10 mouse cellular contexts compared by ENCODE assay signal in the genomic region with DNA sequence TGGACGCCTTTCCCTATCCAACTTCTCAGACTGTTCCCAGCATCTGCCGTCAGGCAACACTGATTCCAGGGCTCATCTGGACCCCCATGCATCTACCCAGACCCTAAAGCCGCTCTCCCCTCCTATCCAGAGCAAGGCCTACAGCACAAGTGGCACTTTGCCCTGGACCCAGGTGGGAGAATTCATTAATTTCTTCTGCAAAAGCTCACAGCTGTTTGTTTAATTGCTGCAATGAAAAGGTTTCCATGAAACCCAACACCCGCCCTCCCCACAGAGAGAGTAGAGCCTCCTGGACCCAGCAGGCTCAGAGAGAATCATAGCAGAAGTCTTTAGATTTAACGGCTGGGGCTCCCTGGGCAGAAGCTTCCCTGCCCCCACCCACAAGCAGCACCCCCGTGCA. TPM values are rescaled to one million over a fixed set of nuclear protein-coding genes. Genes with fewer than 3 reads are reported as not detected.
A peak's percentile ranks its signal among the peaks of the same experiment; 100 is the strongest.
DNase-seq lines count a peak whose midpoint lies in the region; ATAC-seq and TF ChIP-seq lines count a peak whose summit lies in the region.
"Had no signal": no experiment of that assay in that cellular context is flagged by ENCODE, and none has a peak within 500 bp of the region (broad histone marks: within the 10 kb centered on the region; RNA-seq: fewer than 3 reads in every experiment).

No protein-coding gene starts in this region.

- WGBS in forebrain, embryonic 10.5 days, result 54% methylated on average over 6 of the region's 6 CpGs
- 46% methylated on average over 6 of the region's 6 CpGs for WGBS in hindbrain, embryonic 13.5 days
- 46% methylated on average over 6 of the region's 6 CpGs for WGBS in midbrain, postnatal 0 days
- WGBS in lung, postnatal 0 days, result 67% methylated on average over 6 of the region's 6 CpGs

- no peaks in the 10 kb centered on the region for H3K27me3 ChIP-seq in forebrain, embryonic 10.5 days (ENCODE audit: poor library complexity, severe bottlenecking)
- H3K27me3 ChIP-seq in hindbrain, embryonic 13.5 days, result no peaks in the 10 kb centered on the region
- no peaks in the 10 kb centered on the region for H3K27me3 ChIP-seq in midbrain, postnatal 0 days (ENCODE audit: insufficient read depth, low read length)
- no peaks in the 10 kb centered on the region for H3K27me3 ChIP-seq in lung, postnatal 0 days (replicated peaks; ENCODE audit: insufficient read depth, low read length)
- H3K27me3 ChIP-seq: heart, embryonic 13.5 days had no signal

- no peaks in the 10 kb centered on the region for H3K9me3 ChIP-seq in forebrain, embryonic 10.5 days
- no peaks in the 10 kb centered on the region for H3K9me3 ChIP-seq in hindbrain, embryonic 13.5 days
- H3K9me3 ChIP-seq in midbrain, postnatal 0 days (ENCODE audit: low read length), result no peaks in the 10 kb centered on the region
- H3K9me3 ChIP-seq in lung, postnatal 0 days (ENCODE audit: low read length), result no peaks in the 10 kb centered on the region
- H3K9me3 ChIP-seq: heart, embryonic 13.5 days had no signal

- H3K4me2 ChIP-seq in hindbrain, embryonic 13.5 days, result peak overlapping the region; percentile 74
- 0 out of 2 replicates have a peak overlapping the region, but pooled peaks have one; percentile 6 for H3K4me2 ChIP-seq in midbrain, postnatal 0 days (ENCODE audit: low read depth, low read length, poor library complexity, severe bottlenecking)
- H3K4me2 ChIP-seq in lung, postnatal 0 days (replicated peaks; ENCODE audit: low read depth, low read length), result no peak overlapping the region
- H3K4me2 ChIP-seq: heart, embryonic 13.5 days had no signal

- 0 out of 2 replicates have a peak overlapping the region, but pooled peaks have one; percentile 6 for H3K4me3 ChIP-seq in forebrain, embryonic 10.5 days
- H3K4me3 ChIP-seq in hindbrain, embryonic 13.5 days, result peak overlapping the region; percentile 96; the same call in 1 of the 2 replicates
- H3K4me3 ChIP-seq in midbrain, postnatal 0 days (ENCODE audit: low read depth, low read length), result no peak overlapping the region
- H3K4me3 ChIP-seq in lung, postnatal 0 days (ENCODE audit: low read depth, low read length), result no peak overlapping the region
- H3K4me3 ChIP-seq: heart, embryonic 13.5 days had no signal

- H3K9ac ChIP-seq in hindbrain, embryonic 13.5 days, result peak overlapping the region; percentile 98
- no peak overlapping the region for H3K9ac ChIP-seq in midbrain, postnatal 0 days (replicated peaks; ENCODE audit: low read length, poor library complexity, severe bottlenecking)
- no peak overlapping the region for H3K9ac ChIP-seq in lung, postnatal 0 days (replicated peaks; ENCODE audit: low read depth)
- H3K9ac ChIP-seq: heart, embryonic 13.5 days had no signal

- H3K36me3 ChIP-seq in forebrain, embryonic 10.5 days (replicated peaks), result peaks cover 11% of the 10 kb centered on the region; the same call in 1 of the 2 replicates
- H3K36me3 ChIP-seq in hindbrain, embryonic 13.5 days, result no peaks in the 10 kb centered on the region
- H3K36me3 ChIP-seq in midbrain, postnatal 0 days (ENCODE audit: insufficient read depth, low read length), result no peaks in the 10 kb centered on the region
- H3K36me3 ChIP-seq in lung, postnatal 0 days (ENCODE audit: insufficient read depth, low read length), result no peaks in the 10 kb centered on the region
- H3K36me3 ChIP-seq: heart, embryonic 13.5 days had no signal

- H3K27ac ChIP-seq in forebrain, embryonic 10.5 days, result peak overlapping the region; percentile 69; the same call in 1 of the 2 replicates
- H3K27ac ChIP-seq in hindbrain, embryonic 13.5 days, result peak overlapping the region; percentile 95; the same call in 1 of the 2 replicates
- H3K27ac ChIP-seq in midbrain, postnatal 0 days (ENCODE audit: low read depth, low read length), result no peak overlapping the region
- H3K27ac ChIP-seq in lung, postnatal 0 days (ENCODE audit: low read length), result no peak overlapping the region
- H3K27ac ChIP-seq: heart, embryonic 13.5 days had no signal

- intact Hi-C loops in left cerebral cortex, postnatal 4 days (cut with DNase I), result loop anchor here (10.0 kb wide), 1 partner anchor 380 kb away; no protein-coding TSS in a partner anchor

- DNase-seq in left cerebral cortex, postnatal 4 days, result peak; percentile 65
- no peak for DNase-seq in left cerebral cortex, adult 9 months (ENCODE audit: low spot score in 2 of 2)
- DNase-seq in forebrain, embryonic 10.5 days (ENCODE audit: extremely low spot score, low spot score), result no peak
- DNase-seq in midbrain, postnatal 0 days (ENCODE audit: low spot score), result peak; percentile 56
- no peak for DNase-seq in lung, postnatal 14 days
- DNase-seq in layer of hippocampus, adult 18-20 months (ENCODE audit: low spot score in 2 of 2), result no peak
- no peak for DNase-seq in lung, postnatal 0 days (ENCODE audit: low spot score)

- peaks cover 66% of the 10 kb centered on the region for H3K4me1 ChIP-seq in forebrain, embryonic 10.5 days
- H3K4me1 ChIP-seq in hindbrain, embryonic 13.5 days (replicated peaks), result peaks cover 84% of the 10 kb centered on the region
- peaks cover 28% of the 10 kb centered on the region; the same call in 1 of the 2 replicates for H3K4me1 ChIP-seq in midbrain, postnatal 0 days (ENCODE audit: insufficient read depth, low read length)
- H3K4me1 ChIP-seq in lung, postnatal 0 days (ENCODE audit: insufficient read depth, low read depth, low read length), result peaks cover 10% of the 10 kb centered on the region; the same call in 1 of the 2 replicates

- ATAC-seq in hindbrain, embryonic 13.5 days (ENCODE audit: low FRiP score), result no peak
- no peak for ATAC-seq in midbrain, postnatal 0 days (ENCODE audit: low FRiP score)
- no peak for ATAC-seq in lung, postnatal 0 days
- ATAC-seq: intestine, postnatal 0 days had no signal

- no peak for TF ChIP-seq EP300 in lung, postnatal 0 days (IDR thresholded peaks at IDR 0.05)

- no peak for TF ChIP-seq CTCF in midbrain, postnatal 0 days (IDR thresholded peaks at IDR 0.05)
- TF ChIP-seq CTCF in lung, postnatal 0 days (IDR thresholded peaks at IDR 0.05), result no peak

RNA-seq across cellular contexts. Expression of gene Ankrd13b, which starts 4.2 kb away (rescaled TPM):
- 100 to 1,000 TPM; 216 to 217 TPM for total RNA-seq in left cerebral cortex, postnatal 4 days (2021)
- polyA plus RNA-seq in forebrain, embryonic 10.5 days (2016; fragmentation: Nextera tagmentation; extraction: Ambion mirVana), result 9.2 and 9.4 TPM in 2 replicates
- polyA plus RNA-seq in hindbrain, embryonic 13.5 days (2015; fragmentation: Nextera tagmentation; extraction: Ambion mirVana), result 29.4 and 31.0 TPM in 2 replicates
- 70.3 and 75.5 TPM in 2 replicates for total RNA-seq in midbrain, postnatal 0 days (2014; rRNA removed)
- 41.5 and 43.6 TPM in 2 replicates for polyA plus RNA-seq in midbrain, postnatal 0 days (2015; fragmentation: Nextera tagmentation; extraction: Ambion mirVana)
- total RNA-seq in layer of hippocampus, adult 18-20 months (2021), result 10 to 100 TPM; 79.4 to 82.3 TPM
- 1.9 and 2.2 TPM in 2 replicates for polyA plus RNA-seq in lung, postnatal 0 days (2015; fragmentation: Nextera tagmentation; extraction: Ambion mirVana)

RNA-seq across cellular contexts. Expression of gene Git1, which starts 8.1 kb away (rescaled TPM):
- total RNA-seq in left cerebral cortex, postnatal 4 days (2021), result 100 to 1,000 TPM; 150 to 151 TPM
- polyA plus RNA-seq in forebrain, embryonic 10.5 days (2016; fragmentation: Nextera tagmentation; extraction: Ambion mirVana), result 12.2 and 12.8 TPM in 2 replicates
- 14.3 and 15.1 TPM in 2 replicates for polyA plus RNA-seq in hindbrain, embryonic 13.5 days (2015; fragmentation: Nextera tagmentation; extraction: Ambion mirVana)
- total RNA-seq in midbrain, postnatal 0 days (2014; rRNA removed), result 111 and 143 TPM in 2 replicates
- polyA plus RNA-seq in midbrain, postnatal 0 days (2015; fragmentation: Nextera tagmentation; extraction: Ambion mirVana), result 18.5 and 19.6 TPM in 2 replicates
- 100 to 1,000 TPM; 304 to 343 TPM for total RNA-seq in layer of hippocampus, adult 18-20 months (2021)
- polyA plus RNA-seq in lung, postnatal 0 days (2015; fragmentation: Nextera tagmentation; extraction: Ambion mirVana), result 12.3 and 12.6 TPM in 2 replicates

RNA-seq across cellular contexts. Expression of gene Coro6, which starts 23.0 kb away (rescaled TPM):
- 1 to 10 TPM; 2.2 to 3.7 TPM for total RNA-seq in left cerebral cortex, postnatal 4 days (2021)
- 0.07 and 0.21 TPM in 2 replicates for polyA plus RNA-seq in forebrain, embryonic 10.5 days (2016; fragmentation: Nextera tagmentation; extraction: Ambion mirVana)
- 0.12 and 0.19 TPM in 2 replicates for polyA plus RNA-seq in hindbrain, embryonic 13.5 days (2015; fragmentation: Nextera tagmentation; extraction: Ambion mirVana)
- total RNA-seq in midbrain, postnatal 0 days (2014; rRNA removed), result 1.1 and 2.2 TPM in 2 replicates
- polyA plus RNA-seq in midbrain, postnatal 0 days (2015; fragmentation: Nextera tagmentation; extraction: Ambion mirVana), result 0.65 and 0.70 TPM in 2 replicates
- total RNA-seq in layer of hippocampus, adult 18-20 months (2021), result 10 to 100 TPM; 14.1 to 14.7 TPM
- 0.26 and 0.45 TPM in 2 replicates for polyA plus RNA-seq in lung, postnatal 0 days (2015; fragmentation: Nextera tagmentation; extraction: Ambion mirVana)

RNA-seq across cellular contexts. Expression of gene Abhd15, which starts 29.7 kb away (rescaled TPM):
- total RNA-seq in left cerebral cortex, postnatal 4 days (2021), result under 1 TPM; 0.50 to 0.54 TPM
- polyA plus RNA-seq in forebrain, embryonic 10.5 days (2016; fragmentation: Nextera tagmentation; extraction: Ambion mirVana), result 4.7 and 5.5 TPM in 2 replicates
- polyA plus RNA-seq in hindbrain, embryonic 13.5 days (2015; fragmentation: Nextera tagmentation; extraction: Ambion mirVana), result 1.9 and 3.3 TPM in 2 replicates
- 3.6 and 4.2 TPM in 2 replicates for total RNA-seq in midbrain, postnatal 0 days (2014; rRNA removed)
- polyA plus RNA-seq in midbrain, postnatal 0 days (2015; fragmentation: Nextera tagmentation; extraction: Ambion mirVana), result 1.6 and 1.8 TPM in 2 replicates
- 1 to 10 TPM; 1.4 to 1.7 TPM for total RNA-seq in layer of hippocampus, adult 18-20 months (2021)
- 4.1 and 4.3 TPM in 2 replicates for polyA plus RNA-seq in lung, postnatal 0 days (2015; fragmentation: Nextera tagmentation; extraction: Ambion mirVana)

RNA-seq across cellular contexts. Expression of gene Trp53i13, which starts 30.6 kb away (rescaled TPM):
- total RNA-seq in left cerebral cortex, postnatal 4 days (2021), result 1 to 10 TPM; 5.8 TPM
- polyA plus RNA-seq in forebrain, embryonic 10.5 days (2016; fragmentation: Nextera tagmentation; extraction: Ambion mirVana), result 30.4 and 32.7 TPM in 2 replicates
- 14.9 and 15.5 TPM in 2 replicates for polyA plus RNA-seq in hindbrain, embryonic 13.5 days (2015; fragmentation: Nextera tagmentation; extraction: Ambion mirVana)
- total RNA-seq in midbrain, postnatal 0 days (2014; rRNA removed), result 7.5 and 7.8 TPM in 2 replicates
- polyA plus RNA-seq in midbrain, postnatal 0 days (2015; fragmentation: Nextera tagmentation; extraction: Ambion mirVana), result 11.4 and 11.5 TPM in 2 replicates
- total RNA-seq in layer of hippocampus, adult 18-20 months (2021), result 1 to 10 TPM; 6.7 to 7.5 TPM
- 27.4 and 32.9 TPM in 2 replicates for polyA plus RNA-seq in lung, postnatal 0 days (2015; fragmentation: Nextera tagmentation; extraction: Ambion mirVana)

Comparison
In these comparisons a context has a peak if more than half of its experiments do, and no peak if none do; other contexts are left out.
1. DNase-seq: peak in left cerebral cortex, postnatal 4 days (single experiment) and midbrain, postnatal 0 days (single experiment); none in left cerebral cortex, adult 9 months (0 of 2), forebrain, embryonic 10.5 days (single experiment), lung, postnatal 14 days (single experiment), layer of hippocampus, adult 18-20 months (0 of 2) and lung, postnatal 0 days (single experiment).
2. H3K27ac ChIP-seq: peak in forebrain, embryonic 10.5 days (single experiment) and hindbrain, embryonic 13.5 days (single experiment); none in midbrain, postnatal 0 days (single experiment) and lung, postnatal 0 days (single experiment).
3. H3K4me3 ChIP-seq: peak in forebrain, embryonic 10.5 days (single experiment) and hindbrain, embryonic 13.5 days (single experiment); none in midbrain, postnatal 0 days (single experiment) and lung, postnatal 0 days (single experiment).